Mouse (Mus musculus) bone marrow macrophage, adult 2 months (primary cell): ENCODE measurements at regions not wholly inside any gene's neighbourhood (a gene's known extent, or its start where the extent isn't known, plus 50 kb on each side); places are given as distances from the start of the nearest gene placed in this dataset.

Experiments
- H3K27ac ChIP-seq: 2 replicates; pipeline ENCODE4 v1.5.1; 2012; ENCODE audit warnings: low read depth, low read length; ENCODE audit not compliant: insufficient read depth
- H3K4me1 ChIP-seq: 2 replicates; pipeline ENCODE4 v1.6.1; 2012; ENCODE audit warnings: low read length; ENCODE audit not compliant: control insufficient read depth, insufficient read depth
- H3K4me3 ChIP-seq: 2 replicates; pipeline ENCODE4 v1.5.1; 2012; ENCODE audit warnings: mild to moderate bottlenecking, low read length, moderate library complexity; ENCODE audit not compliant: insufficient read depth
- CTCF ChIP-seq: IDR thresholded peaks from 2 replicates; pipeline ENCODE4 v1.5.1; 2012; ENCODE audit warnings: low read depth, mild to moderate bottlenecking, low read length, moderate library complexity
- POLR2A ChIP-seq: IDR thresholded peaks from 2 replicates; pipeline ENCODE4 v1.6.1; 2012; ENCODE audit warnings: mild to moderate bottlenecking, low read depth, low read length, borderline replicate concordance

DNA sequence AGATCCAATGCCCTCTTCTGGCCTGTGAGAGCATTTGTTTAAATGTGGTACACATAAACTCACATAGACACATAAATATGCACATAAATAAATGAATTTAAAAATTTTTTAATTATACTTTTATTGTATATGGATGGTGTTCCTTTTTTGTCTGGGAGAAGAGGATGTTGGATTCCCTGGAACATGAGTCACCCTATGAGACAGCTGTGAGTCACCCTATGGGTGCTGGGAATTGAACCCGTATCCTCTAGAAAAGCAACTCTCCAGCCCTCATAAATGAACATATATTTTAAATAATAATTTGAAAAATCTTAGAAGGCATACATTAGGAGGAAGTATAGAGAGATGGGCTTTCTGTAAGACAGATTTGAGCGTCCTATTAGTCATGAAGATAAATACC is 76.1 kb upstream of the Dynlt3 start:
- Histone ChIP-seq H3K27ac (no peak overlapping the region), H3K4me1 (no peaks in the 10 kb centered on the region), H3K4me3 (no peak overlapping the region)
- TF ChIP-seq POLR2A (no peak), CTCF (no peak)

DNA sequence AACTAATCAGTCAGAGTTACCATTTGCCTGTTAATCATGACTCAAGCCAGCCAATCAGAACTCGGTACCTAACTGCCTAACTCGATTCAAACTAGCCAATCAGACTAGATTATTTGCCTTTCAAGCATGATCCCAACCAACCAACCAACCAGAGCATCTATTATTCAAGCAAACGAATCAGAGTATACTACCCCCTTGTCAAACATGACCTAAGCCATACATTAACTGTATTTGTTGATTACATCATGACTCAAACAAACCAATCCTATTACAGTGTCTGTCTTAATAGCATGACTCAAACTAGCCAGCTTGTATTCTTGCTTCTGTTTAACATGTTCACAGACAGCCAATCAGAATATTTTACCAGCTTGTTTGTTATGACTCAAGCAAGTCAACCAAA is 79.7 kb upstream of the Dynlt3 start:
- no peak for TF ChIP-seq CTCF
- TF ChIP-seq POLR2A = no peak
- Histone ChIP-seq H3K4me1 (no peaks in the 10 kb centered on the region), H3K27ac (no peak overlapping the region), H3K4me3 (no peak overlapping the region)

DNA sequence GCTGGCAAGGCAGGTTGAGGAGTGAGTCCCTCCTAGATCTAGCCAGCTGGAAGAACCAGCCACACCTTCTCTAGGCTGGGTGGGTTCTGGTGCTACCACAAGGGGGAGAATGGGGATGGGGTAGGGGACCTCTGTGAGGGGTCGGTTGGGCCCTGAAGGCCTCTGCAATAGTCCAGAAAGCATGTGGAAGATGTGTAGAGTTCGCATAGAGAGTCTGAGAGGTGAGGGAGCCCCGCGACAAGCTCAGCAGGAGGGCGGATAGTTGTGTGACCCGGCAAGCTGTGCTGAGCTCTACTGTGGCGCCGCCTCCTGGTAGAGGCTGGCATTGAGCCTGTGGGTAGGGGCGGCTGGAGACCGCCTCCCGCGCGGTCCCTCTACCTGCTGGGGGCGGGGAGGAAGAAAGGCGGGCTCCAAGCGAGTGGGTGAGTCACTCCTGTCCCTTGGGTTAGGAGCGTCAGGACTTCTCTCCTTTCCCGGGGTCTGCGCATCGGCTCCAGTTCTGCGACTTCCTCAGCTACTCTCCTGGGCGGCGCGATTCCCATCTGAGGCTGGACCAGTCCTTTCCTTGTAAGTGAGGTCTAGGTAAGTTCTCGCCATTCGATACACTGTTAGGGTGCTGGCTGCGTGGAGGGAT is 84.6 kb upstream of the Dynlt3 start:
- TF ChIP-seq CTCF = no peak
- no peak for TF ChIP-seq POLR2A
- no peak overlapping the region for H3K27ac ChIP-seq
- H3K4me3 ChIP-seq = peak overlapping the region; percentile 11; the same call in 1 of the 2 replicates
- H3K4me1 ChIP-seq = no peaks in the 10 kb centered on the region

DNA sequence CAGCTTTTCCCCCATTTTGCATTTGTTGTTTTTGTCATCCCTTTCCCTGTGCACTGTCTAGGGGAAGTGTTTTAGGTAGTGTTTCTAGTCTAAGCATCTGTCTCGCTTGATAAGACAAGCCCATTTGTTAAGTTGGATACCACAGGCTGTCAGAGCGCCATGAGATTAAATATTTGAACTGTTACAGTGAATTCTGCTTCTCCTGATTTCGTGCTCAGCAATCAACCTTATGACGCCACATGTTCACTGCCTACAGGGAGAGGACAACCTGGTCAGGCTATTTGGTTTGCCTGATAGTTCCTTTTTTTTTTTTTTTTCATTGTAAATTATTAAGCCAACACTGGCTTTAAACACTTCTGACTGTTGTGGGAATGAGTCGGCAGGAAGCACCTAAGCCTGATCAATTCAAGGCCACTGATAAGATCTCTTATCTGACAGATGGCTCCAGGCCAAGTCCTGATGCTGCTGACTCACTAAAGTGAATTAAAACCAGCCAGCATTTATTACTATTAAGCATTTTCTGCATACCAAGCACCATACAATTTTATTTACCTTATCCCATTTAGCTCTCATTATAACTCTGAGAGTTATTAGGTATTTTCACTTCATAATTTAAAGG is 90.3 kb upstream of the Dynlt3 start:
- Histone ChIP-seq H3K4me3 (no peak overlapping the region), H3K27ac (no peak overlapping the region), H3K4me1 (no peaks in the 10 kb centered on the region)
- TF ChIP-seq CTCF (no peak), POLR2A (no peak)

DNA sequence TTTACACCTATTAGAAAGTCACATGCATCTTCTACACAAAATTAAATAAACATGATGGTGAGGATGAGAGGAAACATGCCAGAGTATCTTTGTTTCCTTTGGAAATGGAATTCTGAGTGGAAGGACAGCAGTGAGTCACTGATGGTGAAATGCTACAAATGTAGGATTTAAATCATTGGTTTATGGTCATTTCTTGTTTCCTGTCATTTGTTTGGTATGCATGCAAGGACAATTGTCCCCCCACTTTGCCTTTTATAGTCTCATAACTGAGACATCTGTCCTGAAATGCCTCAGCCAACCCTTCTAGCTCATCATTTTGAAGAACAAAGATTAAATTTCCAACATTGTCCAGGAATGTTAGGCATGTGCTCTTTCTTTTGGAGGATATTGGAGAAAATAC is 77.2 kb upstream of the Hypm start:
- H3K4me3 ChIP-seq = no peak overlapping the region
- H3K27ac ChIP-seq = no peak overlapping the region
- H3K4me1 ChIP-seq = no peaks in the 10 kb centered on the region
- TF ChIP-seq CTCF (no peak), POLR2A (no peak)

DNA sequence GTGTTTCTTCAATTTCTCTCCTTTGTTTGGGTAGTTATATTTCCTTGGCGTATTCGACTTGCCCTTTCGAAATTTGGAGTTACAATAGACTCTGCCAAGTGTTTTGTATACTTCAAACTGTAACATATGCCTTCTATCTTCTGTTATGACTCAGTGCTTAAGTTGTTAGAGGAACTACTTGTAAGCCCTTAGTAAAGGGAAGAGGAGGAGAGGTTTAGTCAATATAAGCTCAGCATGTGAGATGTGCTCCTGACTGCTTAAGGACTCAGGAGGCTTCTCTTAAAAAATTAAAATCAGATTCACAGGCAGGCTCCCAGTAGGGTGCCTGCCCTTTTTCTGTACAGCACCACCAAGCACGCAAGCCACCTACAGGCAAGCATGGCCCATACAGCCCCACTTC is 69.2 kb upstream of the Hypm start:
- Histone ChIP-seq H3K4me3 (no peak overlapping the region), H3K27ac (no peak overlapping the region), H3K4me1 (no peaks in the 10 kb centered on the region)
- TF ChIP-seq CTCF (no peak), POLR2A (no peak)

DNA sequence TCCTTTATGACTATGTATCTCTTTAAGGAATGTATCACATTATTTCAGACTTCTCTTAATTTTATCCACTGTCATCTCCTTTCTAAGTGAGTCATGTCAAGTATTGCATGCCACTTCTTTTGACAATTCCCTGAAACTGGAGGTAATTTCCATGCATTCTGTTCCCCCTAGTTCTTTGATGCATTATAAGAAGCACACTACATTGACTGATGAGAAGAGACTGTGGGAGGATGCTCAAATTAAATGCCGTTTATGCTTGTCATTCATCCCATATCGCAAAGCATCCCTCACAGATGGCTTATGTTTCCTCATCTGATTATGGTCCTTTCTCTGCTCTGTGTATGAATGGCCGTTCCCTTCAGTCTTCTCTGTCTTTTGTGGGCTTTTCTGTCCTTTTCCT is 57.2 kb upstream of the Hypm start:
- H3K27ac ChIP-seq = no peak overlapping the region
- H3K4me1 ChIP-seq = no peaks in the 10 kb centered on the region
- no peak overlapping the region for H3K4me3 ChIP-seq
- TF ChIP-seq POLR2A (no peak), CTCF (no peak)
